Mouse (Mus musculus) myocyte (in vitro differentiated cells): ENCODE results near the gene Lingo3. TPM values are rescaled to one million over a fixed set of nuclear protein-coding genes. Genes with fewer than 3 reads are reported as not detected.

Experiments used
- H3K27me3 ChIP-seq: one replicate; pipeline ENCODE4 v1.6.1; 2011; ENCODE audit not compliant: control insufficient read depth, insufficient read depth, insufficient read length
- H3K36me3 ChIP-seq: one replicate; pipeline ENCODE4 v1.6.1; 2011; ENCODE audit not compliant: control insufficient read depth, insufficient read depth
- H3K4me2 ChIP-seq: one replicate; pipeline ENCODE4 v1.6.1; 2011; ENCODE audit warnings: low read depth, control low read depth
- H3K4me3 ChIP-seq: one replicate; pipeline ENCODE4 v1.5.1; 2011; ENCODE audit warnings: mild to moderate bottlenecking, control low read depth, moderate library complexity
- H3K79me2 ChIP-seq: one replicate; pipeline ENCODE4 v1.6.1; 2011; ENCODE audit not compliant: control insufficient read depth, insufficient read depth
- H3ac ChIP-seq: one replicate; pipeline ENCODE4 v1.6.1; 2011; ENCODE audit not compliant: control insufficient read depth, insufficient read length
- CEBPB ChIP-seq: IDR thresholded peaks from 2 replicates; pipeline ENCODE4 v1.6.1; 2011; ENCODE audit warnings: mild to moderate bottlenecking, moderate library complexity; ENCODE audit not compliant: poor library complexity, insufficient read depth, severe bottlenecking
- E2F4 ChIP-seq: IDR thresholded peaks from one replicate; pipeline ENCODE4 v1.6.1; 2011; ENCODE audit warnings: mild to moderate bottlenecking, control low read depth, moderate library complexity; ENCODE audit not compliant: insufficient read depth
- MAX ChIP-seq: IDR thresholded peaks from one replicate; pipeline ENCODE4 v1.6.1; 2011; ENCODE audit warnings: low read depth, mild to moderate bottlenecking, control low read depth
- MYOD1 ChIP-seq, 3 experiments: IDR thresholded peaks; one replicate each; pipeline ENCODE4 v1.6.1; 2011; ENCODE audit warnings: control low read depth in 2 of 3, low read depth in 2 of 3, mild to moderate bottlenecking in 2 of 3, moderate library complexity in 1 of 3; ENCODE audit not compliant: insufficient read length in 2 of 3, control insufficient read depth in 1 of 3
- MYOG ChIP-seq, 3 experiments: IDR thresholded peaks; one replicate each; pipeline ENCODE4 v1.6.1; 2011; ENCODE audit warnings: control low read depth in 2 of 3, low read depth in 2 of 3, mild to moderate bottlenecking in 2 of 3; ENCODE audit not compliant: insufficient read length in 2 of 3, control insufficient read depth in 1 of 3, insufficient read depth in 1 of 3
- POLR2A ChIP-seq: IDR thresholded peaks from one replicate; pipeline ENCODE4 v1.6.1; 2011; ENCODE audit warnings: low read depth, mild to moderate bottlenecking, control low read depth, moderate library complexity; ENCODE audit not compliant: insufficient read length
- POLR2AphosphoS2 ChIP-seq: IDR thresholded peaks from one replicate; pipeline ENCODE4 v1.6.1; 2011; ENCODE audit warnings: low read depth, control low read depth; ENCODE audit not compliant: insufficient read length
- REST ChIP-seq: IDR thresholded peaks from one replicate; pipeline ENCODE4 v1.6.1; 2011; ENCODE audit warnings: mild to moderate bottlenecking, control low read depth, moderate library complexity; ENCODE audit not compliant: insufficient read depth, insufficient read length
- SRF ChIP-seq: IDR thresholded peaks from one replicate; pipeline ENCODE4 v1.6.1; 2011; ENCODE audit warnings: low read depth; ENCODE audit not compliant: control insufficient read depth, insufficient read length
- TCF12 ChIP-seq: IDR thresholded peaks from one replicate; pipeline ENCODE4 v1.6.1; 2011; ENCODE audit warnings: mild to moderate bottlenecking, control low read depth; ENCODE audit not compliant: poor library complexity, insufficient read depth, severe bottlenecking
- TCF3 ChIP-seq: IDR thresholded peaks from one replicate; pipeline ENCODE4 v1.6.1; 2011; ENCODE audit warnings: low read depth, control low read depth; ENCODE audit not compliant: insufficient read length
- USF1 ChIP-seq: IDR thresholded peaks from one replicate; pipeline ENCODE4 v1.6.1; 2011; ENCODE audit warnings: low read depth, mild to moderate bottlenecking, control low read depth, moderate library complexity
- polyA plus RNA-seq: library from polyadenylated mRNA; unstranded; fragments of >200 nt; fragmentation: generic; extraction: Trizol; gene quantifications from one replicate; pipeline ENCODE4 v1.2.1, GENCODE M21; 2012; ENCODE audit warnings: missing spikeins

Gene Lingo3
- polyA plus RNA-seq, 1 experiment = 0.05 TPM

DNA sequence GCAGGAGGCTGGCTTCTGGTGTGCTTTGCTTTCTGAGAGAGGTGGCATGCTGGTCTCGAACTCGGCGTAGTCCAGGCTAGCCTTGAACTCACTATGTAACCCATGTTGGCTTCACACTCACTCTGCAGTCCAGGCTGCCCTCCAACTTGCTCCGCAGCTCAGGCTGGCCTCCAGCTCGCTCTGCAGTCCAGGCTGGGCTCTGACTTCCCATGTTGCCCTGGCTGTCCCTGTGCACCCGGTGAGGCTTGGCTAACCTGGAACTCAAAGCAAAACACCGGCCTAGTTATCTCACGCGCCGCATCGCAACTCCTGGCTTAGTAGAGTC lies 11.9 kb upstream of the Lingo3 start:
- H3K4me2 ChIP-seq = peak overlapping the region; percentile 93
- TF ChIP-seq TCF12 = no peak
- TF ChIP-seq SRF = no peak
- no peak for TF ChIP-seq MYOD1 (IDR thresholded peaks at IDR 0.05; ENCODE audit: control insufficient read depth in 1 of 3, insufficient read length in 2 of 3, low read depth in 2 of 3)
- TF ChIP-seq MYOG (IDR thresholded peaks at IDR 0.05; ENCODE audit: control insufficient read depth in 1 of 3, insufficient read depth in 1 of 3, insufficient read length in 2 of 3, low read depth in 2 of 3) = no peak
- no peak for TF ChIP-seq CEBPB
- no peak for TF ChIP-seq E2F4
- no peak for TF ChIP-seq USF1
- no peak for TF ChIP-seq MAX
- no peak for TF ChIP-seq TCF3
- no peak for TF ChIP-seq POLR2AphosphoS2
- TF ChIP-seq REST = no peak
- no peak for TF ChIP-seq POLR2A
- peak overlapping the region; percentile 49 for H3ac ChIP-seq
- peaks cover 24% of the 10 kb centered on the region for H3K79me2 ChIP-seq
- H3K36me3 ChIP-seq = no peaks in the 10 kb centered on the region
- H3K4me3 ChIP-seq = peak overlapping the region; percentile 74
- no peaks in the 10 kb centered on the region for H3K27me3 ChIP-seq

DNA sequence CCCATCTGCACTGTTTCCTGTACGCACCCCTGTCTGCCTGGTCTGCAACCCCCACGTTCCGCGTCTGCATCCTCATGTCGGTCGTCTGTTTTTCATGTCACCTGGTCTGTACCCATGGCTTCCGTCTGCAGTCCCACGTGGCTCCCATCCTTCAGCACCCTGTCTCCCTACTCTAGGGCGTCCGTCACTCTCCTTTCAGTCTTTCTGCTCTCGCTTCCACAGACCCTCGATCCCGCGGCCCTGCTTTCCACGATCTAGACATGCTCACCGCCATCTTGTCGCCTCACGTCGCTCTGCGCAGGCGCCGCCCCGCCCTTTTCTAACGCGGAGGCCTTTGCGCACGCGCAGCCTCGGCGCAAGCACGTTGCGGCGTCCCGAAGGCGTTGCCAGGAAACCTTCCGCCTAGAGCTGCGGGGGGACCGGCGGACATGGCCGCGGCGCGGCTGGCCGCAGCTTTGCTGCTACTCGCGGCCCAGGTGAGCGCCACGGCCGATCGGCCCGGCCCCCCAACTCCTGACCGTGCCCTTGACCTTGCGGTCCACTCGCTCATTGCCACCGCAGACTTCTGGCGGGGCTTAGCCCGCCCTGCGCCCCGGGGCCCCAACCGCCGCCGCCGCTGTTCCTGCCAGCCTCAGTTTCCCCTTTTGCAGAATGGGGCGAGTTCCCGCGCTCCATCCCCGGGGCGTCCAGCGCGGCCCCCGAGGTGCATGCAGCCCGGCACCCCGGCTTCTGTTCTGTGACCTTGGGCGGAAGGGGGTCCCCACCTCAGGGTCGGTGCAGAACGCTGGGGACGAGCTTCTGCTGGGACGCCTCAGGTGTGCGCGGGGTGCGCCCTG lies 11.3 kb upstream of the Lingo3 start, which contains the start of the genes Lsm7 and Sppl2b:
Gene Lsm7, minus strand, starts transcription at position 297 of the 836 bp plus-strand sequence.
Gene Sppl2b, plus strand, starts transcription at position 363 of the 836 bp plus-strand sequence.
- H3K27me3 ChIP-seq = no peaks in the 10 kb centered on the region
- H3K4me3 ChIP-seq = peak within 1 kb of the TSS; percentile 74
- H3K36me3 ChIP-seq = no peaks in the 10 kb centered on the region
- peaks cover 24% of the 10 kb centered on the region for H3K79me2 ChIP-seq
- H3K4me2 ChIP-seq = peak within 1 kb of the TSS; percentile 93
- no peak for TF ChIP-seq CEBPB
- peak; percentile 83 for TF ChIP-seq POLR2A
- TF ChIP-seq TCF12 = no peak
- no peak for TF ChIP-seq TCF3
- TF ChIP-seq E2F4 = no peak
- peak; percentile 84 for TF ChIP-seq POLR2AphosphoS2
- no peak for TF ChIP-seq MAX
- TF ChIP-seq REST = no peak
- no peak for TF ChIP-seq USF1
- TF ChIP-seq SRF = no peak
- peak in 1 of 3 experiments; percentile 39 for TF ChIP-seq MYOD1 (IDR thresholded peaks at IDR 0.05; ENCODE audit: control insufficient read depth in 1 of 3, insufficient read length in 2 of 3, low read depth in 2 of 3)
- TF ChIP-seq MYOG (IDR thresholded peaks at IDR 0.05; ENCODE audit: control insufficient read depth in 1 of 3, insufficient read depth in 1 of 3, insufficient read length in 2 of 3, low read depth in 2 of 3) = no peak
- peak within 1 kb of the TSS; percentile 49 for H3ac ChIP-seq

DNA sequence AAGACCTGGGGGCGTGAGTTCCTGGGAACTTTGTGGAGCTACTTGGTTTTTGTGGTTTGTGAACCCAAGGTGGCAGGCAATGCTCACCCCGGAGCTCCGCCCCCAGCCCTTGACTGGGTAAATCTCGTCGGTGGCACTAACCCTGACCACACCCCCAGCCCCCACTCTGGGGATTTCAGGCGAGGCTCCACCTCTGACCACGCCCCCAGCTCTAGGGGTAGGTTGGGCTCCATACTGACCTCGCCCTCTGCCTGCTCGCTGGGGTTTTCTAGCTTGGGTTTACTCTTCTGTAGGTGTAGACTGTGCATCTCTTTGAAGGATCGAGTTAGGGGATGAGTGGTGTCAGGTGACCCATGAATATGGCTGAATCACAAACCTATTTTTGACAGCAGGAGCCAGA lies 4.7 kb upstream of the Lingo3 start:
- Histone ChIP-seq H3K4me2 (peak overlapping the region; percentile 45), H3ac (no peak overlapping the region), H3K36me3 (no peaks in the 10 kb centered on the region), H3K79me2 (no peaks in the 10 kb centered on the region), H3K27me3 (peaks cover 21% of the 10 kb centered on the region), H3K4me3 (no peak overlapping the region)
- TF ChIP-seq USF1 (peak; percentile 35), CEBPB (no peak), TCF12 (no peak), MYOD1 (IDR thresholded peaks at IDR 0.05; ENCODE audit: control insufficient read depth in 1 of 3, insufficient read length in 2 of 3, low read depth in 2 of 3) (no peak)

DNA sequence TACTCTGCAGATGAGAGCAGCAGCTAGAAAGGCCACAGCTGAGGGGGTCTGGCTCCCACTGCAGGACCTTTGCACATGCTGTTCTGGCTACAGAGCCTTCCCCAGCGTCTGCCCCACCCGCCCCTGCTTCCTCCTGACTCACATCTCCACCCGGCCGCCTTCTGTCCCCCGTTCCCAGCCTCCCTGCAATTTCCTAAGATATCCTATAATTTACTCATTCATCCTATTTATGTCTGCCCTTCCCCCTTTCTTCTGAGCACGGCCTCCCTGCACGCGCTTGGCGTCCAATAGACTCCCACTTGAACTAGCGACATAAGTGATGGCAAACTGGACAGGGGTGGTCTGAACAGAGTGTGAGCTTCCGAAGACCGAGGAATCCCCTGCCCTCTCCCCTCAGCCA lies 1.9 kb upstream of the Lingo3 start:
- H3K4me2 ChIP-seq = no peak overlapping the region
- H3K4me3 ChIP-seq = no peak overlapping the region
- H3K79me2 ChIP-seq = no peaks in the 10 kb centered on the region
- H3K36me3 ChIP-seq = no peaks in the 10 kb centered on the region
- no peak for TF ChIP-seq CEBPB
- no peak for TF ChIP-seq TCF3
- TF ChIP-seq E2F4 = no peak
- TF ChIP-seq SRF = no peak
- no peak for TF ChIP-seq REST
- TF ChIP-seq MAX = no peak
- TF ChIP-seq USF1 = no peak
- TF ChIP-seq POLR2A = no peak
- no peak for TF ChIP-seq TCF12
- no peak for TF ChIP-seq POLR2AphosphoS2
- H3K27me3 ChIP-seq = peaks cover 39% of the 10 kb centered on the region
- H3ac ChIP-seq = no peak overlapping the region
